Mouse (Mus musculus) limb, embryonic 10.5 days (tissue): ENCODE data around the gene Lipc. TPM values are rescaled to one million over a fixed set of nuclear protein-coding genes. Genes with fewer than 3 reads are reported as not detected.

Source experiments
- DNase-seq: peaks from one replicate; pipeline ENCODE4 v3.0.0-alpha.2; 2017; ENCODE audit warnings: low spot score
- H3K27ac ChIP-seq: fragments of 300-500 bp; sonication (generic); 2 replicates; pipeline ENCODE4 v1.5.1; 2016; ENCODE audit warnings: mild to moderate bottlenecking
- H3K27me3 ChIP-seq: fragments of 300-500 bp; sonication (generic); 2 replicates; pipeline ENCODE4 v1.6.1; 2016; ENCODE audit warnings: low read depth, mild to moderate bottlenecking; ENCODE audit not compliant: poor library complexity, severe bottlenecking
- H3K36me3 ChIP-seq: fragments of 300-500 bp; sonication (generic); 2 replicates; pipeline ENCODE4 v1.6.1; 2016; ENCODE audit warnings: mild to moderate bottlenecking, moderate library complexity
- H3K4me1 ChIP-seq: fragments of 300-500 bp; sonication (generic); 2 replicates; pipeline ENCODE4 v1.6.1; 2016
- H3K4me3 ChIP-seq: fragments of 300-500 bp; sonication (generic); 2 replicates; pipeline ENCODE4 v1.5.1; 2016; ENCODE audit warnings: mild to moderate bottlenecking, moderate library complexity
- H3K9me3 ChIP-seq: fragments of 300-500 bp; sonication (generic); replicated peaks from 2 replicates; pipeline ENCODE4 v1.6.1; 2016; ENCODE audit warnings: mild to moderate bottlenecking
- WGBS: fragments of 180-500 bp; shearing (Covaris S2); methylation state at CpG from one replicate; pipeline ENCODE4 v1.1.7; 2016; 5-methylcytosine and 5-hydroxymethylcytosine counted together
- microRNA-seq: library from miRNA; unstranded; fragments of <30 nt; microRNA quantifications from one replicate; pipeline ENCODE4, GENCODE M21; 2017
- polyA plus RNA-seq: library from polyadenylated mRNA; unstranded; fragments of >200 nt; fragmentation: Nextera tagmentation; extraction: Ambion mirVana; gene quantifications from 2 replicates; pipeline ENCODE4 v1.2.1, GENCODE M21; 2016

The Lipc gene
- polyA plus RNA-seq, 1 experiment from 2014 or later = not detected

GRCm38 (mm10) chr9:70751504-70752222 is 200.4 kb downstream of the Lipc start:
- no peak for DNase-seq
- WGBS = 92% methylated on average over 3 of the region's 3 CpGs
- H3K27ac ChIP-seq = no peak overlapping the region
- H3K4me1 ChIP-seq = no peaks in the 10 kb centered on the region
- H3K4me3 ChIP-seq = no peak overlapping the region
- peaks cover 45% of the 10 kb centered on the region for H3K36me3 ChIP-seq
- H3K27me3 ChIP-seq = no peaks in the 10 kb centered on the region
- H3K9me3 ChIP-seq = no peaks in the 10 kb centered on the region

Small RNAs within 50 kb of the gene (microRNA-seq; reads per million reads assigned to microRNA genes)
- not detected for gene Gm25149

Other genes starting within 250 kb of the Lipc start
- 0.08 and 0.14 TPM in 2 replicates for gene Aqp9, start 216.5 kb upstream of the Lipc start, polyA plus RNA-seq